Comparison of ENCODE assay signal across 9 mouse cellular contexts in the genomic region with DNA sequence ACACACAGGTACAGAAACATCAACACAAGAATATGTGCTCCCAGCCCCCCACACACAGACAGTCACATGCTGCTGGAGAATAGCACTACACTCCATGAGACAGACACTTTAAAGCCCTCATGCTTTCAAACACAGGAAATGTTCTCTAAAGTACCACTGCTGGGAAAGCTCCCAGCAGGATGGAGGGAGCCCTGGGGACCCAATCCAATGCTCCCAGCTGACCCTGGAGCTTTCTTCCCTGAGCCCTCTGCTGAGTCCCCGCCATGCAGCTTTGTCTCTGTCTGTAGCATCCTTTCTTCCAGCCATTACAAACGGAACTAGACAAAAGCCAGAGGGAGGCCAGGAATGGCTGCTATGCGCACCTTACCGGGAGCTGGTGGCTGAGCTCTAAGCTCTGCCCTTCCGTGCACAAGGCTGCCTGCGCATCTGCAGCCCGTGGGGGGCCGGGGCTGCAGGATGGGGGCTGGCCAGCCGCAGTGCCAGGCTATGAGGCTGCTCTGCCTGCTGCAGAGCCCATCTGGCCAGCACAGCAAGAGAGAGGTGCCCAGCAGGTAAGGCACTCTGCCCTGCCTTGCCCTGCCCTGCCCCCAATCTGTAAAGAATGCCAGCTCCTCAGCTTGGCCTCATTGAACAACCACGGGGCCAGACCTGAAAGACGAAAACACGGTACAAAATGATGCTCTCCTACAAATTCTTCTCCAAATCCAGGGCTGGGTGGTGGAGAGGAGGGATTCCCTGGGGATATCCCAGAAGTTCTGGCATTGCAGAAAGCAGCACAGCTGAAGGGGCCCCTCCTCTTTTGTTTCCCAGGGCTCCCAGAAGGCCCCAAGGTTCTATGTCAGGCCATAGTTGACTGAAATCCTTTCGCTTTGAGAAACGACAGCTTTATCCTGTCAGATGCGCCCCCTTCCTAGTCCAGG. TPM values are rescaled to one million over a fixed set of nuclear protein-coding genes. Genes with fewer than 3 reads are reported as not detected.
DNase-seq lines count a peak whose midpoint lies in the region; ATAC-seq lines count a peak whose summit lies in the region.
"Had no signal": no experiment of that assay in that cellular context is flagged by ENCODE, and none has a peak within 500 bp of the region (broad histone marks: within the 10 kb centered on the region; RNA-seq: fewer than 3 reads in every experiment).

No protein-coding gene starts in this region.

- H3K27ac ChIP-seq in forebrain, embryonic 10.5 days: peak overlapping the region; percentile 77
- peak overlapping the region; percentile 18 for H3K27ac ChIP-seq in intestine, embryonic 15.5 days
- peak overlapping the region; percentile 81 for H3K27ac ChIP-seq in midbrain, embryonic 16.5 days (ENCODE audit: low read length)
- H3K27ac ChIP-seq: liver, embryonic 13.5 days had no signal

- H3K9ac ChIP-seq in intestine, embryonic 15.5 days: no peak overlapping the region
- peak overlapping the region; percentile 66 for H3K9ac ChIP-seq in midbrain, embryonic 16.5 days (ENCODE audit: low read depth, low read length)
- H3K9ac ChIP-seq: liver, embryonic 13.5 days had no signal

- no peaks in the 10 kb centered on the region for H3K36me3 ChIP-seq in forebrain, embryonic 10.5 days (replicated peaks)
- H3K36me3 ChIP-seq in intestine, embryonic 15.5 days: no peaks in the 10 kb centered on the region
- 0 out of 2 replicates have a peak, but pooled peaks cover 4% of the 10 kb centered on the region for H3K36me3 ChIP-seq in midbrain, embryonic 16.5 days (ENCODE audit: control insufficient read depth, insufficient read depth, low read length)
- H3K36me3 ChIP-seq: liver, embryonic 13.5 days had no signal

- peak; percentile 10 to 47 for DNase-seq in heart, adult 9 months (ENCODE audit: low spot score in 2 of 2)
- no peak for DNase-seq in heart, postnatal 25 days (ENCODE audit: low spot score)
- no peak for DNase-seq in forebrain, embryonic 10.5 days (ENCODE audit: extremely low spot score, low spot score)
- DNase-seq in right cerebral cortex, adult 2 months (ENCODE audit: low spot score in 2 of 2): no peak
- no peak for DNase-seq in spleen, postnatal 14 days (ENCODE audit: low spot score in 2 of 2)
- DNase-seq in frontal cortex, postnatal 14 days (ENCODE audit: low spot score in 2 of 2): no peak
- DNase-seq: liver, embryonic 13.5 days had no signal

- peak overlapping the region; percentile 12; the same call in 1 of the 2 replicates for H3K4me2 ChIP-seq in intestine, embryonic 15.5 days (replicated peaks)
- H3K4me2 ChIP-seq in midbrain, embryonic 16.5 days (ENCODE audit: low read length): peak overlapping the region; percentile 49
- H3K4me2 ChIP-seq: liver, embryonic 13.5 days had no signal

- H3K4me1 ChIP-seq in forebrain, embryonic 10.5 days: peaks cover 19% of the 10 kb centered on the region
- H3K4me1 ChIP-seq in intestine, embryonic 15.5 days (replicated peaks): peaks cover 9% of the 10 kb centered on the region; the same call in 1 of the 2 replicates
- H3K4me1 ChIP-seq in midbrain, embryonic 16.5 days (ENCODE audit: control insufficient read depth, insufficient read depth, low read length): peaks cover 16% of the 10 kb centered on the region; the same call in 1 of the 2 replicates
- H3K4me1 ChIP-seq: liver, embryonic 13.5 days had no signal

- peaks cover 12% of the 10 kb centered on the region for H3K27me3 ChIP-seq in forebrain, embryonic 10.5 days (ENCODE audit: poor library complexity, severe bottlenecking)
- no peaks in the 10 kb centered on the region for H3K27me3 ChIP-seq in intestine, embryonic 15.5 days (replicated peaks)
- no peaks in the 10 kb centered on the region for H3K27me3 ChIP-seq in midbrain, embryonic 16.5 days (ENCODE audit: control insufficient read depth, insufficient read depth, low read depth, low read length)

- peak; percentile 31; the same call in 1 of the 2 replicates for ATAC-seq in intestine, embryonic 15.5 days
- peak; percentile 70 for ATAC-seq in midbrain, embryonic 16.5 days

- intact Hi-C loops in heart, postnatal 25 days (cut with DNase I): loop anchor here (5.0 kb wide), 1 partner anchor 108 kb away; no protein-coding TSS in a partner anchor

- WGBS in forebrain, embryonic 10.5 days: 12% methylated on average over 15 of the region's 15 CpGs
- 26% methylated on average over 15 of the region's 15 CpGs for WGBS in intestine, embryonic 15.5 days
- 7% methylated on average over 15 of the region's 15 CpGs for WGBS in midbrain, embryonic 16.5 days

- H3K9me3 ChIP-seq in forebrain, embryonic 10.5 days: no peaks in the 10 kb centered on the region
- no peaks in the 10 kb centered on the region for H3K9me3 ChIP-seq in intestine, embryonic 15.5 days
- no peaks in the 10 kb centered on the region for H3K9me3 ChIP-seq in midbrain, embryonic 16.5 days (replicated peaks; ENCODE audit: control insufficient read depth, low read length, poor library complexity, severe bottlenecking)
- H3K9me3 ChIP-seq: liver, embryonic 13.5 days had no signal

- peak overlapping the region; percentile 28; the same call in 1 of the 2 replicates for H3K4me3 ChIP-seq in forebrain, embryonic 10.5 days
- H3K4me3 ChIP-seq in intestine, embryonic 15.5 days (replicated peaks): no peak overlapping the region
- peak overlapping the region; percentile 21 for H3K4me3 ChIP-seq in midbrain, embryonic 16.5 days (ENCODE audit: low read depth, low read length)
- H3K4me3 ChIP-seq: liver, embryonic 13.5 days had no signal

RNA-seq across cellular contexts. Expression of a gene that starts 20.5 kb away (rescaled TPM):
- total RNA-seq in heart, postnatal 25 days (2021): under 1 TPM; 0.06 to 0.08 TPM
- polyA plus RNA-seq in forebrain, embryonic 10.5 days (2016; fragmentation: Nextera tagmentation; extraction: Ambion mirVana): 0.06 and 0.21 TPM in 2 replicates
- 0.05 and 0.08 TPM in 2 replicates for polyA plus RNA-seq in intestine, embryonic 15.5 days (2015; fragmentation: Nextera tagmentation; extraction: Ambion mirVana)
- 0.14 and 0.20 TPM in 2 replicates for polyA plus RNA-seq in midbrain, embryonic 16.5 days (2015; fragmentation: Nextera tagmentation; extraction: Ambion mirVana)
- polyA plus RNA-seq: liver, embryonic 13.5 days had no signal

RNA-seq across cellular contexts. Expression of a gene that starts 41.5 kb away (rescaled TPM):
- total RNA-seq in heart, postnatal 25 days (2021): 1 to 10 TPM; 2.0 to 2.4 TPM
- polyA plus RNA-seq in forebrain, embryonic 10.5 days (2016; fragmentation: Nextera tagmentation; extraction: Ambion mirVana): 2.2 and 2.8 TPM in 2 replicates
- 1.8 and 2.5 TPM in 2 replicates for polyA plus RNA-seq in intestine, embryonic 15.5 days (2015; fragmentation: Nextera tagmentation; extraction: Ambion mirVana)
- 24.0 and 26.2 TPM in 2 replicates for polyA plus RNA-seq in midbrain, embryonic 16.5 days (2015; fragmentation: Nextera tagmentation; extraction: Ambion mirVana)

RNA-seq across cellular contexts. Expression of a gene that starts 45.7 kb away (rescaled TPM):
- 1 to 10 TPM; 5.5 to 6.2 TPM for total RNA-seq in heart, postnatal 25 days (2021)
- polyA plus RNA-seq in forebrain, embryonic 10.5 days (2016; fragmentation: Nextera tagmentation; extraction: Ambion mirVana): 10.6 and 12.5 TPM in 2 replicates
- polyA plus RNA-seq in intestine, embryonic 15.5 days (2015; fragmentation: Nextera tagmentation; extraction: Ambion mirVana): 12.0 and 13.6 TPM in 2 replicates
- polyA plus RNA-seq in midbrain, embryonic 16.5 days (2015; fragmentation: Nextera tagmentation; extraction: Ambion mirVana): 12.2 and 14.1 TPM in 2 replicates

Comparison
In these comparisons a context has a peak if more than half of its experiments do, and no peak if none do; other contexts are left out.
1. DNase-seq: peak in heart, adult 9 months (2 of 2); none in heart, postnatal 25 days (single experiment), forebrain, embryonic 10.5 days (single experiment), right cerebral cortex, adult 2 months (0 of 2), spleen, postnatal 14 days (0 of 2) and frontal cortex, postnatal 14 days (0 of 2).
2. H3K27ac ChIP-seq: peak in every context shown above with its lines; median percentile 81 in midbrain, embryonic 16.5 days; 77 in forebrain, embryonic 10.5 days; 18 in intestine, embryonic 15.5 days.